ENCODE assay signal across 8 mouse cellular contexts in the genomic region with DNA sequence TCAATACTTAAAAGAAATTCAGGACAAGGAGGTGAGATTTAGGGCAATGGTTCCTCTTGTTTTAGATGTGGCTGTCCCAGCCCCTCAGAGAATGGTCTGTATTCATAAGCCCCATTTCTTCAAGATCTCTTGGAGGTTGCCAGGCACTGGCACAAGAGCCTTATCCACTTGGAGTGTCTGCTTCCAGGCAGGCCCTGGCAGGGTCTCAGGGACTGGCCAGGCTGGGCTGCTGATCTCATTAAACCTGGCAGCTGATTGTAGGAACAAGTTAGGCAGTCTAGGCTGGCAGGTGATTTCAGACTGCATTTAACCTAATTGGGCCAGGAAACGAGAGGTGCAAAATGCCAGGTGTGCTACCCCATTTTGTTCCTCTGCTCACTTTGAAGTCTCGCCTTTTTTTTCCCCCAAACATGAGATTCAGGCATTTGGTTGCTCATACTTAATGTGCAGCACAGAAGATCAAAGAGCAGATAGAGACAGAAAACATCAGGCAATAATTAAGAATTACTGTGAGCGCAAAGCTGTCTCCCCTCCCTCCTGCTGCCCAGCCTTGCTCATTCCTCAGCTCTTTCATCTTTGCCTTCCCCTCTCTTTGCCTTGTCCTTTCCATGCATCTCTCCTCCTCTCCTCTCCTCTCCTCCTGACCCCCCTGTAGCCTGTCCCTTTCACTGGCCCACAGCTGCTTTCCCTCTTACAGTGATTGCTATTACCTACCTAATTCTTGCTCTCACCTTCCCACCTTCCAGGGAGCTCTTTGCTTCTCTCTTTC.
DNase-seq lines count a peak whose midpoint lies in the region.

No protein-coding gene starts in this region.

- intact Hi-C loops in left cerebral cortex, postnatal 4 days (cut with DNase I), result no loop called here

- DNase-seq in cerebellum, postnatal 10 days, result peak; percentile 82 to 89
- DNase-seq in cerebellum, adult 8-10 months, result no peak
- peak; percentile 18 for DNase-seq in brain, adult 2 months (ENCODE audit: low read depth, low spot score)
- peak; percentile 9 to 34 for DNase-seq in frontal cortex, adult 2 months (ENCODE audit: extremely low spot score in 1 of 2, low spot score in 1 of 2)
- DNase-seq in left cerebral cortex, postnatal 4 days, result peak; percentile 64
- no peak for DNase-seq in thymus, postnatal 36 days
- no peak for DNase-seq in ovary, adult 18-20 months (ENCODE audit: low spot score)
- no peak for DNase-seq in thymus, adult 18-20 months

Comparison
In these comparisons a context has a peak if more than half of its experiments do, and no peak if none do; other contexts are left out.
1. DNase-seq: peak in cerebellum, postnatal 10 days (2 of 2), brain, adult 2 months (single experiment), frontal cortex, adult 2 months (2 of 2) and left cerebral cortex, postnatal 4 days (single experiment); none in cerebellum, adult 8-10 months (single experiment), thymus, postnatal 36 days (0 of 2), ovary, adult 18-20 months (single experiment) and thymus, adult 18-20 months (0 of 2).